Mouse (Mus musculus): ENCODE data around the gene Acad11. TPM values are rescaled to one million over a fixed set of nuclear protein-coding genes. Genes with fewer than 3 reads are reported as not detected.

Gene Acad11
- polyA plus RNA-seq, 1 experiment from 2014 or later: 7.9 TPM

DNA sequence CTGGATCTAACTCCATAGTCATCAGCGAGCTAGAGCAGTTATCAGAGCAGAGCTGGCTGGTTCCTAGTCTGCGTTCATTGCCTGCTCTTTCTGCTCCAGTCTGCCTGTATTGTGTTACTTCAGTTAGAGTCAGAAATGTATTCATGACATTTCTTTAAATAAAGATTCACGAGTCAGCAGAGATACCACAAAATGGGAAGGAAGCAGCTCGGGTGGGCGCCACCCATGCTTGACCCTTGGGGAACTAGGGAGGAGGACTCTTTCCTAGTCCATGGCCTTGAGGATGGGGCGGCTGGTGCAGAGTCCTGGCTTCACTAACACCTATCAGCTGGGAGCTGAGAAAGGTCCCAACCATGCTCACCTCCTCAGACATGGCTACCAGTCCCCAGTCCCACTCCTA, 77.2 kb downstream of the Acad11 start:
- WGBS: 81% methylated on average over 6 of the region's 6 CpGs
- Histone ChIP-seq H3K4me1 (ENCODE audit: control insufficient read depth, insufficient read depth, low read length) (no peaks in the 10 kb centered on the region), H3K9ac (replicated peaks; ENCODE audit: low read depth, low read length) (no peak overlapping the region), H3K27ac (ENCODE audit: low read length) (no peak overlapping the region), H3K27me3 (ENCODE audit: control insufficient read depth, insufficient read depth, low read length) (no peaks in the 10 kb centered on the region), H3K9me3 (ENCODE audit: control insufficient read depth, low read depth, low read length) (no peaks in the 10 kb centered on the region), H3K4me2 (replicated peaks; ENCODE audit: low read depth, low read length) (no peak overlapping the region), H3K4me3 (ENCODE audit: low read depth, low read length) (no peak overlapping the region), H3K36me3 (ENCODE audit: control insufficient read depth, insufficient read depth, low read length) (no peaks in the 10 kb centered on the region)
- ATAC-seq (ENCODE audit: insufficient number of reproducible peaks, insufficient read depth, low FRiP score, low read depth): no peak

DNA sequence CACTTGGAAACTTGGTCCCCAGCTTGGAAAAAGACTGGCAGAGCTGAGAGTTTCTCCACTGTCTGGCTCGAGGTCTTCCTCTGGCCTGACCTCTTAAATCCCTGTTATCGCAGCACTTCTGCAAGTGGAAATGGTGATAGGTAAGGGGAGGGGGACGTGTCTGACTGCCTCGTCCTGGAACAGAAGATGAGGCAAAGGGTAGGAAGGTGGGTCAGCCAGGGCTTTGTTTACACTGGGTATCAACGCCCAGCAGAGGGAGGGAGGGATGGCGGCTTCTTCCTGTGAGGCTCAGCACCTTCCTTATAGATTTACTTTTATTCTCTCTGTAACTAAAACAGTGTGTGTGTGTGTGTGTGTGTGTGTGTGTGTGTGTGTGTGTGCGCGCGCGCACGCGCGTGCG, 79.6 kb downstream of the Acad11 start:
- Histone ChIP-seq H3K27me3 (ENCODE audit: control insufficient read depth, insufficient read depth, low read length) (no peaks in the 10 kb centered on the region), H3K4me2 (replicated peaks; ENCODE audit: low read depth, low read length) (no peak overlapping the region), H3K4me3 (ENCODE audit: low read depth, low read length) (no peak overlapping the region), H3K9me3 (ENCODE audit: control insufficient read depth, low read depth, low read length) (no peaks in the 10 kb centered on the region), H3K36me3 (ENCODE audit: control insufficient read depth, insufficient read depth, low read length) (no peaks in the 10 kb centered on the region), H3K27ac (ENCODE audit: low read length) (no peak overlapping the region), H3K9ac (replicated peaks; ENCODE audit: low read depth, low read length) (no peak overlapping the region), H3K4me1 (ENCODE audit: control insufficient read depth, insufficient read depth, low read length) (no peaks in the 10 kb centered on the region)
- WGBS: 60% methylated on average over 14 of the region's 14 CpGs
- ATAC-seq (ENCODE audit: insufficient number of reproducible peaks, insufficient read depth, low FRiP score, low read depth): no peak

DNA sequence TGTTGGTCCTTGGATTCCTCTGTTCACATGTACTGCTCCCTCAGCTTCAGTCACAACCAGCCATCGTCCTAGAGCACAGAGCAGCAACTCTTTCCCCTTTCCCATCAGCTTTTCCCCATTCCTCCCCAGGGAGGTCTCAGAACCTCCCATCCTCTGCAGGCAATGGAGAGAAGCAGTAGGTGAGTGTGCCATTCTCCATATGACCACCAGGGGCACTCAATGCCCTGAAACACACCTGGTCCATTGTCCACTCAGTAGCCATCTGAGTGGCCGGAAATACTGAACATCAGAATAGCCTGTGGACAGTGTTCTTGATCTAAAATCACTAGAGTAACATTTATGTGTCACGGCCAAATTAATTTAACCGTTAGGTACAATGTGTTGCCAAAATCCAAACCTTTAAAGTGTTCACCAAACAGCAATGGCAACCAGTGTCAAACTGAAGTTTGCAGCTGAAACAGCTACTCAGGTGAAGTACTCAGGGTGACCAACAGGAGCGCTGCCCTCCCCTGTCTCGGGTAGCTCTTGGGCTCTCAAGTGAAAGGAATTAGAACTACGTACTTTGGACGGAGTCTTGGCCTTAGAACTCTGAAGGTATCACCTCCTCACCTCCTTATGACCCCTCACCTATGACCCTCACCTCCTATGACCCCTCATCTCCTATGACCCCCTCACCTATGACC, 81.3 kb downstream of the Acad11 start:
- Histone ChIP-seq H3K27me3 (ENCODE audit: control insufficient read depth, insufficient read depth, low read length) (no peaks in the 10 kb centered on the region), H3K4me1 (ENCODE audit: control insufficient read depth, insufficient read depth, low read length) (no peaks in the 10 kb centered on the region), H3K4me3 (ENCODE audit: low read depth, low read length) (no peak overlapping the region), H3K4me2 (replicated peaks; ENCODE audit: low read depth, low read length) (no peak overlapping the region), H3K27ac (ENCODE audit: low read length) (no peak overlapping the region), H3K9me3 (ENCODE audit: control insufficient read depth, low read depth, low read length) (no peaks in the 10 kb centered on the region), H3K9ac (replicated peaks; ENCODE audit: low read depth, low read length) (no peak overlapping the region), H3K36me3 (ENCODE audit: control insufficient read depth, insufficient read depth, low read length) (no peaks in the 10 kb centered on the region)
- 79% methylated on average over 8 of the region's 8 CpGs for WGBS
- no peak for ATAC-seq (ENCODE audit: insufficient number of reproducible peaks, insufficient read depth, low FRiP score, low read depth)

DNA sequence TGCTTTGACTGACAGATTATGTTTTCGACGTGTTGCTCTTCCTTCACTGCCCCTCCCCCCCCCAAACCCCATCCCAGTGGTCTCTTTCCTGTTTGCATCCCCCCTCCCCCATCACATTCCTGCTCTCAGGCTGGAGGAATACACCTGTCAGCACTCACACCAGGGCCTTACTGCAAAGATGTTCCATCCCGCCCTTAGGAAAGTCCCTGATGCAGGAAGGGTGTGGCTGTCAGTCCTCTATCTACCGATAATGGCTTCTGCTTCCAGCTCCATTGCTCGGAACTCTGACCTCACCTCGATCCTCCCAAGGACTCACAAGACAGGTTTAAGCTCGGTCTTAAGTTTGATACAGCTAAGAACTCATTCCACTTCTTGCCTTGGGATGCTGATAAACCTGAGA, 83.5 kb downstream of the Acad11 start:
- no peaks in the 10 kb centered on the region for H3K4me1 ChIP-seq (ENCODE audit: control insufficient read depth, insufficient read depth, low read length)
- no peak overlapping the region for H3K4me3 ChIP-seq (ENCODE audit: low read depth, low read length)
- WGBS: 75% methylated on average over 7 of the region's 7 CpGs
- no peak overlapping the region for H3K27ac ChIP-seq (ENCODE audit: low read length)
- H3K27me3 ChIP-seq (ENCODE audit: control insufficient read depth, insufficient read depth, low read length): no peaks in the 10 kb centered on the region
- no peak for ATAC-seq (ENCODE audit: insufficient number of reproducible peaks, insufficient read depth, low FRiP score, low read depth)
- H3K9ac ChIP-seq (replicated peaks; ENCODE audit: low read depth, low read length): no peak overlapping the region
- H3K4me2 ChIP-seq (replicated peaks; ENCODE audit: low read depth, low read length): no peak overlapping the region
- H3K9me3 ChIP-seq (ENCODE audit: control insufficient read depth, low read depth, low read length): no peaks in the 10 kb centered on the region
- H3K36me3 ChIP-seq (ENCODE audit: control insufficient read depth, insufficient read depth, low read length): peaks cover 13% of the 10 kb centered on the region; the same call in 1 of the 2 replicates

DNA sequence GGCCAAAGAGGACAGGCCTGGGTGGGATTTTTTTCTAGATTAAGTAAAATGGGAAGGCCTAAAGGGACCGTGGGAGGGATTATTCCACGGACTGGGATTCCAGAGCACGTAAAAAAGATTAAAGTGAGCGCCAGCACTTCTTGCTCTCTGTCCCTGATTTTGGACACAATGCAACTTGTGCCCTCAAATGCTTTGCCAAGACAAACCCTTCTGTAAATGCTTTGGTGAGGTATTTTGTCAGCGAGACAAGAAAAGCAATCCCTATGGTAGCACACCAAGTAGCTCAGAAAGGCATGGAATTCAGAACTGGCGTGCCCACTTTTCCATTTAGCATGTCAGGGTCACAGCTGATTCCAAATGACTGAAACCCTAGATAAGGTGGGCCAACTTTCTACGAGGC, 85.8 kb downstream of the Acad11 start:
- no peaks in the 10 kb centered on the region for H3K9me3 ChIP-seq (ENCODE audit: control insufficient read depth, low read depth, low read length)
- no peak for ATAC-seq (ENCODE audit: insufficient number of reproducible peaks, insufficient read depth, low FRiP score, low read depth)
- no peak overlapping the region for H3K9ac ChIP-seq (replicated peaks; ENCODE audit: low read depth, low read length)
- no peak overlapping the region for H3K27ac ChIP-seq (ENCODE audit: low read length)
- no peak overlapping the region for H3K4me2 ChIP-seq (replicated peaks; ENCODE audit: low read depth, low read length)
- H3K36me3 ChIP-seq (ENCODE audit: control insufficient read depth, insufficient read depth, low read length): peaks cover 26% of the 10 kb centered on the region
- no peak overlapping the region for H3K4me3 ChIP-seq (ENCODE audit: low read depth, low read length)
- H3K4me1 ChIP-seq (ENCODE audit: control insufficient read depth, insufficient read depth, low read length): no peaks in the 10 kb centered on the region
- WGBS: 91% methylated on average over 7 of the region's 7 CpGs
- no peaks in the 10 kb centered on the region for H3K27me3 ChIP-seq (ENCODE audit: control insufficient read depth, insufficient read depth, low read length)

DNA sequence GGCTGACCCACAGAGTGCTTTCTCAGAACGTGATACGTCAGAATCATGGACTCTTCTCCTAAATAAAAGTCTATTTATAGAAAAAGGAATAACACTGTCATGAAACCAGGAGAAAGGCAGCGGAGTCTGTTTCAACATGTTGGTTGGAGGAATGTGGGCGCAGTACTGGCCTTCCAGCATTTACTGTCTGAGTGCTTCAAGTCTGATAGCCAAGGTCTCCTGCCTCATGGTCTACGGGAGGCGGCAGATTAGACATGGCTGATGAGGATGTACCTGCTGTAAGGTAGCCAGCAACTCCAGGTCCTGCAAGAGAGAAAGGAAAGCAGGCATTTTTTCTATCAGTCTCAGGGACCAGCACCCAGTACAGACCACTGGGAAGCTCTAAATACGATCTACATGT, 88.9 kb downstream of the Acad11 start:
- Histone ChIP-seq H3K9me3 (ENCODE audit: control insufficient read depth, low read depth, low read length) (no peaks in the 10 kb centered on the region), H3K27me3 (ENCODE audit: control insufficient read depth, insufficient read depth, low read length) (no peaks in the 10 kb centered on the region), H3K9ac (replicated peaks; ENCODE audit: low read depth, low read length) (no peak overlapping the region), H3K27ac (ENCODE audit: low read length) (no peak overlapping the region), H3K4me1 (ENCODE audit: control insufficient read depth, insufficient read depth, low read length) (no peaks in the 10 kb centered on the region), H3K4me2 (replicated peaks; ENCODE audit: low read depth, low read length) (no peak overlapping the region), H3K4me3 (ENCODE audit: low read depth, low read length) (no peak overlapping the region), H3K36me3 (ENCODE audit: control insufficient read depth, insufficient read depth, low read length) (peaks cover 56% of the 10 kb centered on the region)
- 93% methylated on average over 7 of the region's 7 CpGs for WGBS
- ATAC-seq (ENCODE audit: insufficient number of reproducible peaks, insufficient read depth, low FRiP score, low read depth): no peak

DNA sequence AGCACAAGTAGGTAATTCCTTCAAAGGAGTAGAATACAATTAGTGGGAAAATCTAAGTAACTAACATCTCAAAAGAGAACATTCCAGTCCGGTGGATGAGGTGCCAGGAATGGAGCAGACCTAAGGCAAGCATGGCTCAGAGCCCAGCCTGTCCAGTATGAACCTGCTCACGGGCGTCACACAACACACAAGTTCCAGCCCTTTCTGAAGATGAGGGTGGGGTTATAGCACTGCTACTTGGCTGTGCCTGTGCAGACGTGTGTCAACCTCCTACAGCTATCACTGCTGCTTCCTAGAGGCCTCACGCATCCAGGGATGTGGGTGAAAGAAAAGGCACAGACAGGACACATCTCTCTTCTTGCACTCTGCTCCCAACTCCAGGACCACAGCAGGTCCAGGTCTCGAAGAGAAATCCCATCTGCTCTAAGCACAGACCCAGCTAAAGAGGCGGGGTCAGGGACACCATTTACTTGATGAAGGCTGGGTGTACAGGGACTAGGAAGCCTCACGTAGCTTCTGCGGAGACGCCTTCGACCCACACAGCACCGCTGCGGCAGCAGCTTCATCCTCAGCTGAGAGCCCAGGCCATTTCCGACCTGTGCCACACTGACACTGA, 92.0 kb downstream of the Acad11 start:
- Histone ChIP-seq H3K4me3 (ENCODE audit: low read depth, low read length) (no peak overlapping the region), H3K9me3 (ENCODE audit: control insufficient read depth, low read depth, low read length) (no peaks in the 10 kb centered on the region), H3K27me3 (ENCODE audit: control insufficient read depth, insufficient read depth, low read length) (no peaks in the 10 kb centered on the region), H3K4me2 (replicated peaks; ENCODE audit: low read depth, low read length) (no peak overlapping the region), H3K9ac (replicated peaks; ENCODE audit: low read depth, low read length) (no peak overlapping the region), H3K36me3 (ENCODE audit: control insufficient read depth, insufficient read depth, low read length) (peaks cover 82% of the 10 kb centered on the region), H3K4me1 (ENCODE audit: control insufficient read depth, insufficient read depth, low read length) (no peaks in the 10 kb centered on the region), H3K27ac (ENCODE audit: low read length) (no peak overlapping the region)
- WGBS: 92% methylated on average over 14 of the region's 14 CpGs
- ATAC-seq (ENCODE audit: insufficient number of reproducible peaks, insufficient read depth, low FRiP score, low read depth): no peak

DNA sequence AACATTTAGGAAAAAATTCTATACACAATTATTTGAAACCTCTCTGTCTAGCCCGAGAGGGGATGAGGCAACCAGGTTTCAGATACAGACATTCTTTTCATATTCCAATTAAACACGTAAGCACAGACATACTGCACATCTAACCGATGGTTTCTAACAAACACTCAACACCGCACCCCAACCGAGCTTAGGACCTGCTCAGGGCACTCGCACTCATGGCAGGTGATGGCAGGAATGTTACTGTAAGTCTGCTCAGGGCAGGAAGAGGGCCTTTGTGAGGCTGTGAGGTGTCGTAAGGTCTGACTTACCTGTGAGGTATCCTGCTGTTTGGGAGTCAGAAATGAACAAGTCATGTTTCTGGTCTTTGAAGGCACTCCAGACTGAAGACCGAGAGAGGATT, 93.3 kb downstream of the Acad11 start:
- Histone ChIP-seq H3K9me3 (ENCODE audit: control insufficient read depth, low read depth, low read length) (no peaks in the 10 kb centered on the region), H3K9ac (replicated peaks; ENCODE audit: low read depth, low read length) (no peak overlapping the region), H3K27me3 (ENCODE audit: control insufficient read depth, insufficient read depth, low read length) (no peaks in the 10 kb centered on the region), H3K4me1 (ENCODE audit: control insufficient read depth, insufficient read depth, low read length) (no peaks in the 10 kb centered on the region), H3K27ac (ENCODE audit: low read length) (no peak overlapping the region), H3K4me3 (ENCODE audit: low read depth, low read length) (no peak overlapping the region), H3K4me2 (replicated peaks; ENCODE audit: low read depth, low read length) (no peak overlapping the region), H3K36me3 (ENCODE audit: control insufficient read depth, insufficient read depth, low read length) (peaks cover 80% of the 10 kb centered on the region)
- ATAC-seq (ENCODE audit: insufficient number of reproducible peaks, insufficient read depth, low FRiP score, low read depth): no peak
- WGBS: 96% methylated on average over 8 of the region's 8 CpGs

DNA sequence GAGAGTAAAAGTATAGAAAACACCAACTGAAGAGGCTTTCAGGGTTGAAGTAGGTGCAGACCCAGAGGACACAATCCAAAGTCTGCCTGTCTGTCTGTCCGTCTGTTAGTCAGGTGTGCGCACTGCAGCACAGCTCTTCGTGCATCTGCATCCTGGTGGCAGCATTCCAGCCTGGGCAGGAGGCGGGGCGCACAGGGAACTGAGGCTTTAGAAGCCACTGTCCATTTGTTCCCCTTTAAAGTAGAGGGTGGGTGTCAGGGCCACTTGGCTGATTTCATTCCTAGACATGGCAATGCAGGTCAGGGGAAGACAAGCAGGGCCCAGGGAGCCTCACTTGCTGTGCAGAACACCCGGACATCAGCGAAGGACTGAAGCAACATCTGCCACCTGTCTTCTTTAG, 94.1 kb downstream of the Acad11 start:
- Histone ChIP-seq H3K9ac (replicated peaks; ENCODE audit: low read depth, low read length) (no peak overlapping the region), H3K4me3 (ENCODE audit: low read depth, low read length) (no peak overlapping the region), H3K4me1 (ENCODE audit: control insufficient read depth, insufficient read depth, low read length) (no peaks in the 10 kb centered on the region), H3K9me3 (ENCODE audit: control insufficient read depth, low read depth, low read length) (no peaks in the 10 kb centered on the region), H3K27ac (ENCODE audit: low read length) (no peak overlapping the region), H3K27me3 (ENCODE audit: control insufficient read depth, insufficient read depth, low read length) (no peaks in the 10 kb centered on the region), H3K36me3 (ENCODE audit: control insufficient read depth, insufficient read depth, low read length) (peaks cover 86% of the 10 kb centered on the region), H3K4me2 (replicated peaks; ENCODE audit: low read depth, low read length) (no peak overlapping the region)
- WGBS: 92% methylated on average over 7 of the region's 7 CpGs
- ATAC-seq (ENCODE audit: insufficient number of reproducible peaks, insufficient read depth, low FRiP score, low read depth): no peak

Measured in stomach, embryonic 14.5 days (tissue).